Mouse (Mus musculus) layer of hippocampus, postnatal 36 days (tissue): Measurements from ENCODE around the gene Rhox4a. TPM values are rescaled to one million over a fixed set of nuclear protein-coding genes. Genes with fewer than 3 reads are reported as not detected.
"Not testable (repeated sequence)": the region's sequence is repeated elsewhere in the genome, so short reads cannot be mapped to it uniquely, and the experiment has no call there.

Experiments
- DNase-seq, 2 experiments: peaks; one replicate each; pipeline ENCODE4 v3.0.0; 2022
- total RNA-seq, 2 experiments: library from RNA; stranded (reverse); gene quantifications; 2 replicates each; pipeline ENCODE4 v1.2.3; 2021

Rhox4a gene
- not detected for total RNA-seq

DNA sequence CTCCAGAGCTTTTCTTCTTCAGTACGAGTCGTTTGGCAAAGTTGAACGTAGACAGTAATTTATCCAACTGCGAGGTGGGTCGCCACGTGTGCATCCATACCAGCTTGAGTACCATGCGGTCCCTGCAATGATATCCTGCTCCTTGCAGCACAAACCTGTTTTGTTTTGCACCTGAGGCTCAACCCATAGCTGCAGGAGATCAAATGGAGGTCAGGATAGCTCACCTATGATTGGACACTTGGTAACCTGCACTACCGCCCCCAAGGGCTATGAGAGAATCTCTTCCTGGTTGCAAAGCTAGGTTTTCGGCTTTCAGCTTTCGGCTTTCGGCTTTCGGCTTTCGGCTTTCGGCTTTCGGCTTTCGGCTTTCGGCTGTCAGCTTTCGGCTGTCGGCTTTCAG, at the start of gene Rhox4a:
Gene Rhox4a, plus strand, starts transcription at position 301 of the 400 bp plus-strand sequence.
- not testable (repeated sequence) for DNase-seq

GRCm38 (mm10) chrX:37222158-37222557, 43.0 kb upstream of the Rhox4a start, which contains the start of gene Rhox1:
Gene Rhox1, minus strand, starts transcription at chrX:37222258.
- DNase-seq, result not testable (repeated sequence)

DNA sequence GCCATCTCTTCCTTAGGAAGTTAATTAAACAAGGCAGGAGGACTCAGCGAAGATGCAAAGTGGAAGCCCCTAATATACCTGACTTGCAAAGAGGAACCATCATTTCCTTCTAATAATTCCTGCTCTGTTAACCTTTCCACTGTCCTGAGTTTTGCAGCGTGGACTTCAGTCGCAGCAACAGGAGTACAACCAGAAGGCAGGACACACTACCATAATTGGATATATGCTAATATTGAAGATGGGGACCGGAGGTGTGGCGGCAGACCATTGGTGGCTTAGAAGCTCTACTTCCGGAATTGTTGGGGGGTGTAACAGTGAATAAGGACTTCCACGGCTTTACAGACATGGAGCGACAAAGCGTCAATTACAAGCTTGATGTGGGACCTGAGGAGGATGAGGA, 20.5 kb upstream of the Rhox4a start, which contains the start of gene Rhox2a:
Gene Rhox2a, plus strand, starts transcription at position 301 of the 400 bp plus-strand sequence.
- DNase-seq, result not testable (repeated sequence)

- DNase-seq, result not testable (repeated sequence)
These were observed 15.5 kb upstream of the Rhox4a start, which contains the start of gene Rhox3a for GRCm38 (mm10) chrX:37249619-37250018. Gene Rhox3a, plus strand, starts transcription at chrX:37249919.

Other genes with a start within 250 kb of the Rhox4a start
- not detected for gene Sowahd, start 216.5 kb upstream of the Rhox4a start, total RNA-seq
- 100 to 1,000 TPM; 237 to 247 TPM for gene Rpl39, start 179.9 kb upstream of the Rhox4a start, total RNA-seq
- gene Upf3b, start 155.0 kb upstream of the Rhox4a start, total RNA-seq, result 10 to 100 TPM; 19.9 to 22.7 TPM
- 10 to 100 TPM; 13.1 to 15.3 TPM for gene Nkap, start 138.5 kb upstream of the Rhox4a start, total RNA-seq
- under 1 TPM in 1 of 2 experiments, not detected in 1; 0.20 TPM for gene Akap14, start 96.5 kb upstream of the Rhox4a start, total RNA-seq
- 100 to 1,000 TPM; 230 TPM for gene Ndufa1, start 74.2 kb upstream of the Rhox4a start, total RNA-seq
- 1 to 10 TPM; 5.7 to 7.5 TPM for gene Rnf113a1, start 74.1 kb upstream of the Rhox4a start, total RNA-seq
- not detected for gene Gm9, start 54.3 kb upstream of the Rhox4a start, total RNA-seq
- gene Rhox1, start 43.1 kb upstream of the Rhox4a start, total RNA-seq, result not detected
- gene Rhox2a, start 20.4 kb upstream of the Rhox4a start, total RNA-seq, result not detected
- not detected for gene Rhox3a, start 15.4 kb upstream of the Rhox4a start, total RNA-seq
- not detected for gene Rhox3a2, start 114.7 kb downstream of the Rhox4a start, total RNA-seq
- gene Rhox4a2, start 125.5 kb downstream of the Rhox4a start, total RNA-seq, result not detected
- gene Rhox2b, start 146.7 kb downstream of the Rhox4a start, total RNA-seq, result not detected
- not detected for gene Rhox4b, start 167.2 kb downstream of the Rhox4a start, total RNA-seq
- not detected for gene Rhox2c, start 188.3 kb downstream of the Rhox4a start, total RNA-seq
- not detected for gene Rhox3c, start 193.2 kb downstream of the Rhox4a start, total RNA-seq
- not detected for gene Rhox4c, start 215.0 kb downstream of the Rhox4a start, total RNA-seq
- not detected for gene Rhox2d, start 228.1 kb downstream of the Rhox4a start, total RNA-seq
- not detected for gene Rhox4d, start 249.0 kb downstream of the Rhox4a start, total RNA-seq